Mouse (Mus musculus): ENCODE measurements around the gene Trabd. TPM values are rescaled to one million over a fixed set of nuclear protein-coding genes. Genes with fewer than 3 reads are reported as not detected.

Trabd gene
- polyA plus RNA-seq, 1 experiment from 2014 or later = 39.5 TPM

Other genes starting within 250 kb of the Trabd start
- 45.6 and 47.2 TPM in 2 replicates for gene Pim3, start 212.9 kb upstream of the Trabd start, polyA plus RNA-seq (2015; fragmentation: Nextera tagmentation; extraction: Ambion mirVana)
- not detected in 2 replicates for gene Ttll8, start 120.7 kb upstream of the Trabd start, polyA plus RNA-seq (2015; fragmentation: Nextera tagmentation; extraction: Ambion mirVana)
- 8.2 and 11.8 TPM in 2 replicates for gene Mlc1, start 96.1 kb upstream of the Trabd start, polyA plus RNA-seq (2015; fragmentation: Nextera tagmentation; extraction: Ambion mirVana)
- not detected in 2 replicates for gene Mov10l1, start 92.2 kb upstream of the Trabd start, polyA plus RNA-seq (2015; fragmentation: Nextera tagmentation; extraction: Ambion mirVana)
- gene Panx2, start 15.4 kb upstream of the Trabd start, polyA plus RNA-seq (2015; fragmentation: Nextera tagmentation; extraction: Ambion mirVana) = 3.8 and 4.1 TPM in 2 replicates
- 19.9 and 20.7 TPM in 2 replicates for gene Selenoo, start 14.0 kb downstream of the Trabd start, polyA plus RNA-seq (2015; fragmentation: Nextera tagmentation; extraction: Ambion mirVana)
- 17.5 and 18.9 TPM in 2 replicates for gene Tubgcp6, start 48.0 kb downstream of the Trabd start, polyA plus RNA-seq (2015; fragmentation: Nextera tagmentation; extraction: Ambion mirVana)
- gene Hdac10, start 53.6 kb downstream of the Trabd start, polyA plus RNA-seq (2015; fragmentation: Nextera tagmentation; extraction: Ambion mirVana) = 24.3 and 24.5 TPM in 2 replicates
- 5.9 and 7.1 TPM in 2 replicates for gene Mapk12, start 65.6 kb downstream of the Trabd start, polyA plus RNA-seq (2015; fragmentation: Nextera tagmentation; extraction: Ambion mirVana)
- 36.1 and 36.5 TPM in 2 replicates for gene Mapk11, start 74.5 kb downstream of the Trabd start, polyA plus RNA-seq (2015; fragmentation: Nextera tagmentation; extraction: Ambion mirVana)
- 99.2 and 104 TPM in 2 replicates for gene Plxnb2, start 105.7 kb downstream of the Trabd start, polyA plus RNA-seq (2015; fragmentation: Nextera tagmentation; extraction: Ambion mirVana)
- 75.1 and 86.5 TPM in 2 replicates for gene Dennd6b, start 121.4 kb downstream of the Trabd start, polyA plus RNA-seq (2015; fragmentation: Nextera tagmentation; extraction: Ambion mirVana)
- gene Ppp6r2, start 136.4 kb downstream of the Trabd start, polyA plus RNA-seq (2015; fragmentation: Nextera tagmentation; extraction: Ambion mirVana) = 82.8 and 87.3 TPM in 2 replicates
- 78.4 and 83.3 TPM in 2 replicates for gene Sbf1, start 240.2 kb downstream of the Trabd start, polyA plus RNA-seq (2015; fragmentation: Nextera tagmentation; extraction: Ambion mirVana)
- gene Adm2, start 247.6 kb downstream of the Trabd start, polyA plus RNA-seq (2015; fragmentation: Nextera tagmentation; extraction: Ambion mirVana) = not detected in 2 replicates

Measured in hindbrain, embryonic 13.5 days (tissue).